Mouse (Mus musculus) embryonic facial prominence, embryonic 15.5 days (tissue): Measurements from ENCODE around the gene Brsk1. TPM values are rescaled to one million over a fixed set of nuclear protein-coding genes. Genes with fewer than 3 reads are reported as not detected.

Experiments
- ATAC-seq: fragments of 200-750 bp; cut with Nextera tagmentation; 2 replicates; pipeline ENCODE4 v1.8.0; 2017; ENCODE audit warnings: low read depth, moderate TSS enrichment; ENCODE audit not compliant: insufficient number of reproducible peaks, low FRiP score, low TSS enrichment
- H3K27ac ChIP-seq: fragments of 300-500 bp; sonication (generic); replicated peaks from 2 replicates; pipeline ENCODE4 v1.5.1; 2015; ENCODE audit warnings: mild to moderate bottlenecking, inconsistent platforms
- H3K27me3 ChIP-seq: fragments of 300-500 bp; sonication (generic); 2 replicates; pipeline ENCODE4 v1.6.1; 2015; ENCODE audit warnings: inconsistent platforms
- H3K36me3 ChIP-seq: fragments of 300-500 bp; sonication (generic); 2 replicates; pipeline ENCODE4 v1.6.1; 2015; ENCODE audit warnings: mild to moderate bottlenecking, inconsistent platforms
- H3K4me1 ChIP-seq: fragments of 300-500 bp; sonication (generic); 2 replicates; pipeline ENCODE4 v1.6.1; 2015; ENCODE audit warnings: inconsistent platforms
- H3K4me2 ChIP-seq: fragments of 300-500 bp; sonication (generic); replicated peaks from 2 replicates; pipeline ENCODE4 v1.6.1; 2015; ENCODE audit warnings: mild to moderate bottlenecking, inconsistent platforms
- H3K4me3 ChIP-seq: fragments of 300-500 bp; sonication (generic); replicated peaks from 2 replicates; pipeline ENCODE4 v1.5.1; 2015; ENCODE audit warnings: mild to moderate bottlenecking, inconsistent platforms
- H3K9ac ChIP-seq: fragments of 300-500 bp; sonication (generic); 2 replicates; pipeline ENCODE4 v1.6.1; 2015; ENCODE audit warnings: inconsistent platforms
- H3K9me3 ChIP-seq: fragments of 300-500 bp; sonication (generic); replicated peaks from 2 replicates; pipeline ENCODE4 v1.6.1; 2016; ENCODE audit warnings: inconsistent platforms
- WGBS: fragments of 180-500 bp; shearing (Covaris S2); methylation state at CpG from one replicate; pipeline ENCODE4 v1.1.7; 2015; 5-methylcytosine and 5-hydroxymethylcytosine counted together
- polyA plus RNA-seq: library from polyadenylated mRNA; unstranded; fragments of >200 nt; fragmentation: Nextera tagmentation; extraction: Ambion mirVana; gene quantifications from 2 replicates; pipeline ENCODE4 v1.2.1, GENCODE M21; 2015

Gene Brsk1
- polyA plus RNA-seq: 1.5 and 2.1 TPM in 2 replicates

DNA sequence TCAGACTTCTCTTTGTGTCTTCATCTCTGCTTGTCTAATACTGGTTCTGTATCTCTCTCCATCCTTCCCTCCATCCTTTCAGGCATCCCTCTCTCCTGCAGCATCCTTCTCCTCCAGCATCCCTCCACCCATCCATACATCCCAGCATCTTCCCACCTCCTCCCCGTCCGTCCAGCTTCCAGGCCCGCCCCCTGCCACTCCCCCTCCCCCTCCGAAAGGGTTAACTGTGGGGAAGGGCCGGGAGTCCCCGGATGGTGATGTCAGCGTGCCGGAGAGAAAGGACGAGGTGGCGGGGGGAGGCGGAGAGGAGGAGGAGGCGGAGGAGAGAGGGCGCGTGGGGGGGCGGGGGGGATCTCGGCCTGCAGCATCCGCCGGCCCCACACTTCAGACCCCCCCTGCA lies at the start of gene Brsk1:
Gene Brsk1 (plus strand): TSS at position 218 of the 400 bp plus-strand sequence.
- H3K4me1 ChIP-seq: peaks cover 14% of the 10 kb centered on the region
- H3K27me3 ChIP-seq: no peaks in the 10 kb centered on the region
- H3K4me2 ChIP-seq: peak within 1 kb of the TSS; percentile 88
- no peaks in the 10 kb centered on the region for H3K9me3 ChIP-seq
- peak; percentile 62; the same call in 1 of the 2 replicates for ATAC-seq
- peaks cover 27% of the 10 kb centered on the region for H3K36me3 ChIP-seq
- peak within 1 kb of the TSS; percentile 90 for H3K27ac ChIP-seq
- peak within 1 kb of the TSS; percentile 77 for H3K4me3 ChIP-seq
- WGBS: 2% methylated on average over 5 of the region's 18 CpGs
- peak within 1 kb of the TSS; percentile 97 for H3K9ac ChIP-seq

DNA sequence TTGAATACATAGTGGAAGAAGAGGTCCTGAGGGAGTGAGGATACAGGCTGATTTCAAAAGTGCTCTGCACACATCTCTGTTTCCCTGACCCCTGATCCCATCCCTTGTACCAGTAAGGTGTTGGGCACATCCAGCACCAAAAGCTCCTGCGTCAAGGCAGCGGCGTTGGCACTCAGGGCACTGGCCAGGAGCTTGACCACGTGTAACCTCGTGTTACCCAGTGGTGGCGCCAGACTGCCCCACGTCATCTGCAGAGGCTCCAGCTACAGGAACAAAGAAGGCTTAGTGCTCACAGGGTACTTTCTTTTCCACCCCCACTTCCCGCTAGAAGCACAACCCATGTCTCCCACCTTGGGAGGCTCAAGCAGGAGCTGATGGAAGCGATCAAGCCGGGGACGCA lies 49.2 kb upstream of the Brsk1 start:
- Histone ChIP-seq H3K4me1 (no peaks in the 10 kb centered on the region), H3K4me3 (no peak overlapping the region), H3K36me3 (peaks cover 82% of the 10 kb centered on the region), H3K27ac (no peak overlapping the region), H3K4me2 (no peak overlapping the region), H3K9ac (no peak overlapping the region), H3K27me3 (no peaks in the 10 kb centered on the region), H3K9me3 (no peaks in the 10 kb centered on the region)
- ATAC-seq: no peak
- WGBS: 79% methylated on average over 11 of the region's 11 CpGs

DNA sequence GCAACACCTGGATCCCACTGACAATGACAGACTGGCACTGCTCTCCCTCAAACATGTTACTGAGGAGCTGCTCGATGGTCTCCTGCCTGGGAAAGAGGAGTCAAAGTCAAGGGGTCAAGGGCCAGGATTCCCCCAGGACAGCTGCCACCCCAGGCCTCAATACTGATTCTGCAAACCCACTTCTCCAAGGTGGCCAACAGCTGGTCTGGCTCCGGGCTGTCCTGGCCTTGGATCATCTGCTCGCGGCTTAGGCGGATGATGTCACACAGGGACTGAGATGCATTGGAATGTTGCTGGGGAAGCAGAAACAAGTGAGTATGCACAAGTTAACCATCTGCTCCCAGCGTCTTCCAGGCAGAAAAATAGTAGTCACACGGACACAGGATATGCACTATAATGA lies 48.4 kb upstream of the Brsk1 start:
- Histone ChIP-seq H3K27me3 (no peaks in the 10 kb centered on the region), H3K4me1 (no peaks in the 10 kb centered on the region), H3K27ac (no peak overlapping the region), H3K4me3 (no peak overlapping the region), H3K9ac (no peak overlapping the region), H3K4me2 (no peak overlapping the region), H3K36me3 (peaks cover 82% of the 10 kb centered on the region), H3K9me3 (no peaks in the 10 kb centered on the region)
- ATAC-seq: no peak
- WGBS: 81% methylated on average over 7 of the region's 7 CpGs

DNA sequence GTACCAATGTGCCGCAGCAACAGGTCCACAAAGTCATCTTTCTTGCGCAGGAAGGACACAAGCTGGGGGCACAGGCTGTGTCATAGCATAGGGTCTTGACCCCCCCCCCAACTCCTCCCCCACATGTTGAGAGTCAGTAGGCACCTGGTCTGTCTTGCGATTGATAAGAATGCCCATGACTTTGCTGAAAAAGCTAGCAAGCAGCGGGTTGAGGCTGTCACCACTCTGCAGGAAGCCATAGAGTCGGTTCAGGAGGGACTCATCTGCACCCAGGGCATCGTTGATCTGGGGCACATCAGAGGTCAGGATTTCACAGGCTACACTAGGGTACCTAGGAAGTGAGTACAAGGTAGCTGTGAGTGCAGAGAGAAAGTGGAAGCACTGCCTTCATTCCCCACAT lies 47.2 kb upstream of the Brsk1 start:
- Histone ChIP-seq H3K27ac (no peak overlapping the region), H3K9me3 (no peaks in the 10 kb centered on the region), H3K4me3 (no peak overlapping the region), H3K27me3 (no peaks in the 10 kb centered on the region), H3K4me1 (no peaks in the 10 kb centered on the region; the same call in 1 of the 2 replicates), H3K36me3 (peaks cover 79% of the 10 kb centered on the region), H3K4me2 (no peak overlapping the region), H3K9ac (no peak overlapping the region)
- ATAC-seq: no peak
- WGBS: 93% methylated on average over 6 of the region's 6 CpGs

DNA sequence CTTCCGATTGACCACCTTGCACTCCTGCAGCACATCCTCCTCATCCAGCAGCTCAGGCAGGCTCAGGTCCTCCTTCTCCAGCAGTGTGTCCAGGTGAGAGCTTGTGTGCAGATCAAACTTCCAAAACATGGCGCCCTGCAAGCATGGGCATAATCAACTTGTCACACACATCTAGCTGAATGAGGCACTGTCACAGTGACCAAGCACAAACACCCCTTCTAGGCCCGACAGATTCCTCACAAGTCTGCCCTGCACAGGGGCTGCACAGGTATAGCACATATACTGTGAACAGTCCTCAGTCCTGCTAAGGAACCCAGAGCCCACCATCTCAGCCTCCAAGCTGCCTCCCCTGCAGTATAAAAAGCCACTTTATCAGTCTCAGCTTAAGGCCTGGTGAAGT lies 43.6 kb upstream of the Brsk1 start:
- no peaks in the 10 kb centered on the region for H3K9me3 ChIP-seq
- 91% methylated on average over 3 of the region's 3 CpGs for WGBS
- no peak overlapping the region for H3K9ac ChIP-seq
- no peak overlapping the region for H3K27ac ChIP-seq
- H3K27me3 ChIP-seq: no peaks in the 10 kb centered on the region
- H3K4me3 ChIP-seq: no peak overlapping the region
- H3K4me1 ChIP-seq: no peaks in the 10 kb centered on the region; the same call in 1 of the 2 replicates
- no peak overlapping the region for H3K4me2 ChIP-seq
- ATAC-seq: peak; percentile 7; the same call in 1 of the 2 replicates
- peaks cover 54% of the 10 kb centered on the region for H3K36me3 ChIP-seq

DNA sequence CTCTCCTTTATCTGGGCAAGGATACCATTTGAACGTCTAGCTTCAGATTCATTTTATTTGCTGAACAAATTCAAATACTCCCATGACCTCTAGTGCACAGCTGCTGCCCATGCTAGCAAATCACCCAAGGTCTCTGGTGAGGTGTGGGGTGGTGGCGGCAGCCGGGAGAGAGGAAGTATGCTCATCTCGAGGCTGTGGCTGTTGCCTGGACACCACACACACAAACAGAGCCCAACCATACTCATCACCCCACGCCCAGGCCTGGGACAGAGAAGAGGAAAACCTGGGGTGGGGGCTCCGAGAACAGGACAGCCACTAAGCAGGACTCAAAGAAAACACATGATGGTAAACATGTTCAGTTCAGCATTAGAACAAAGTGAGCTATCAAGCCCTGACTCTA lies 43.1 kb upstream of the Brsk1 start:
- Histone ChIP-seq H3K9me3 (no peaks in the 10 kb centered on the region), H3K4me2 (no peak overlapping the region), H3K27me3 (no peaks in the 10 kb centered on the region), H3K27ac (no peak overlapping the region), H3K36me3 (peaks cover 52% of the 10 kb centered on the region), H3K4me1 (no peaks in the 10 kb centered on the region; the same call in 1 of the 2 replicates), H3K4me3 (no peak overlapping the region), H3K9ac (no peak overlapping the region)
- no peak for ATAC-seq
- WGBS: 70% methylated on average over 6 of the region's 6 CpGs

DNA sequence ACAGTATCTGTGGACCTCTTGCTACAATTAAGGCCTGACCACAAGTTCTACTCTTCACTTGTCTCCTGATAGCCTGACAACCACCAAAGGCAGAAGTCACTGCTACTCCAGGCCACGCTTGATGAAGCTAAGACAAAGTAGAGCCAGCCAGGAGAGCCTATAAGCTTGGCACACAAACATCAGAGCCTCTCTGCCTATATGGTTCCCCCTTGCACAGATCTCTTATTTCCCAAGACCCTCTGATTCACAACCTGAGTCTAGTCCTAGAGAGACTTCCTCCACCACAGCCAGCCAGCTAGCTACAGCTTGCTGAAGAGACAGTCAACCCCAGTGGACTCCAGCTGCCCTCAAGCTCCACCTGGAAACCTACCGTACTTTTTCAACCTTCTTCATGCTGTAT lies 42.4 kb upstream of the Brsk1 start:
- no peaks in the 10 kb centered on the region for H3K27me3 ChIP-seq
- no peaks in the 10 kb centered on the region for H3K9me3 ChIP-seq
- ATAC-seq: no peak
- H3K27ac ChIP-seq: no peak overlapping the region
- H3K9ac ChIP-seq: no peak overlapping the region
- H3K4me3 ChIP-seq: no peak overlapping the region
- H3K4me2 ChIP-seq: no peak overlapping the region
- 85% methylated on average over 2 of the region's 2 CpGs for WGBS
- H3K4me1 ChIP-seq: no peaks in the 10 kb centered on the region; the same call in 1 of the 2 replicates
- H3K36me3 ChIP-seq: peaks cover 45% of the 10 kb centered on the region

DNA sequence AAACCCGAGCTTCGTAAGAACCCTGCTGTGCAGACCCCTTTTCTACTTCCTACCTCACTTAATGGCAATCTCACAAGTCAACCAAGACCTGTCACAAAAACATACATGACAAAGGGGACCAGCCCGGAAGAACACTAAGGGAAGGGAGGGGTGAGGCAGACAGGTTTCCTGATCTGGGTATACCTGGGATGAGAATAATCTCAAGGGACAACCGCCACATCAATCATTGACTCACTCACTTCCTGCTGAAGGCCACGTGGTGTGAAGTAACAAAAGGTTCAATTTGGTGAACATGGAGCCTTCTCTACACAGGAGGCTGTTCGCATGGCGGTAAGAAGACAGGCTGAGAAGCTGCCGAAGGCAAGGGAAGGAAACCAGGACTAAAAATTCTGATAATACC lies 38.8 kb upstream of the Brsk1 start:
- Histone ChIP-seq H3K27ac (no peak overlapping the region), H3K4me2 (no peak overlapping the region), H3K9ac (no peak overlapping the region), H3K4me3 (no peak overlapping the region), H3K9me3 (no peaks in the 10 kb centered on the region), H3K4me1 (peaks cover 18% of the 10 kb centered on the region; the same call in 1 of the 2 replicates), H3K36me3 (peaks cover 13% of the 10 kb centered on the region; the same call in 1 of the 2 replicates), H3K27me3 (no peaks in the 10 kb centered on the region)
- 88% methylated on average over 8 of the region's 8 CpGs for WGBS
- ATAC-seq: no peak

DNA sequence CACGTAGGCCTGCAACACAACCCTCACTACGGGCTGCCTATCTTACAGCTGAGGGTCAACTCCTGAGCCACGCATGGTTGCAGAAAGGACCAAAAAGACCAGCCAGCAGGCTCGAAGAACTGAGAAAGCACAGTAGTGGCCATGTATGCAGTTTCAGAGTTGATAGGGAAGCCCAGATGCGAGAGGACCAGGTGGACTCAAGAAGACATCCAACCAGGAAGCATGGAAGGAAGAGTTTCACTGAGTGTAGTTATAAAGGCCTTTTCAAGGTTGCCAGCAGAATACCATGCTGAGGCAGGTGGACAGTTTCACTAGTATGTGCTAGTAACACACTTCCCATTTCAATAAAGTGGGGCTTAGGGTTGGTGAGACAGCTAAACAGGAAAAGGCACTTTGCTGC lies 37.7 kb upstream of the Brsk1 start:
- Histone ChIP-seq H3K27ac (no peak overlapping the region), H3K4me2 (no peak overlapping the region), H3K4me1 (peaks cover 30% of the 10 kb centered on the region), H3K9me3 (no peaks in the 10 kb centered on the region), H3K9ac (no peak overlapping the region), H3K27me3 (no peaks in the 10 kb centered on the region), H3K4me3 (no peak overlapping the region), H3K36me3 (peaks cover 9% of the 10 kb centered on the region; the same call in 1 of the 2 replicates)
- WGBS: 89% methylated on average over 5 of the region's 5 CpGs
- no peak for ATAC-seq

DNA sequence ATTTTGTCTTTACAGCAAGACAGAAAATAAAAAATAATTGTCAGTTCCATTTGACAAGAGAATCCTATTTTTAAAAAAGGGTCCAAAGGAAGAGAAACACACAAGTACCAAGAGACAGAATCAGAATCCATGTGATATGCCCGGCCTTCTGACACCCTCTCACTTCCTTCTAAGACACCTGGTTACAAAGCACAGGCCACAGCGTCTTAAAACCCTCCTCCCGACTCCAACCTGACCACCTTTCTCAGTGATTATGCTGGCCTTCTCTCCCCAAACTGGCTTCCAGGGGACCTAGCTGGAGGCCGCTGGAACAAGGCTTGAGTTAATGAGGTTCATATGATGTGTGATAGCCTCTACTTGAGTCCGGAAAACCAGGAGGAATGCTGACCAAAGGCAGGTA lies 37.1 kb upstream of the Brsk1 start:
- WGBS: 62% methylated on average over 5 of the region's 5 CpGs
- H3K9ac ChIP-seq: no peak overlapping the region
- no peak overlapping the region for H3K4me3 ChIP-seq
- no peaks in the 10 kb centered on the region for H3K27me3 ChIP-seq
- H3K4me1 ChIP-seq: peaks cover 33% of the 10 kb centered on the region
- no peaks in the 10 kb centered on the region for H3K9me3 ChIP-seq
- no peak overlapping the region for H3K4me2 ChIP-seq
- peaks cover 9% of the 10 kb centered on the region; the same call in 1 of the 2 replicates for H3K36me3 ChIP-seq
- no peak for ATAC-seq
- H3K27ac ChIP-seq: no peak overlapping the region; the same call in 1 of the 2 replicates

DNA sequence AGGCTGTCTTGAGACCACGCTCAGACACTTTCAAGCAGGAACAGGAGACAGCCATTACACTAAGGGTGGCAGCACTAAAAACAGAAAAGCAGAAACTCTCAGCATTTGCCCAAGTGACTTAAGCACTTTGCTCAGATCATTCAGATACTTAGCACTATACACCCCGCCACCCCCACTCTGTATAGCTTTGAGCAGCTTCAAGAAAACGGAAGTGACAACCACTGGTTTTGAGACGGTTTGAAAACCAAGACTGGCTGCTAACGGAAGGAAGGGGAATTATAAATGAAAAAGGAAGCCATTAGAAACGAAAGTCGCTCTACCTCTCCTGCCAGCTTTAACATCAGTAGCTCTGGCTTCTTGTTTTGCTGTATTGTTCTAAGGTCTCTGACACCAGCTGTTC lies 36.6 kb upstream of the Brsk1 start:
- H3K27me3 ChIP-seq: no peaks in the 10 kb centered on the region
- peaks cover 9% of the 10 kb centered on the region; the same call in 1 of the 2 replicates for H3K36me3 ChIP-seq
- 71% methylated on average over 7 of the region's 7 CpGs for WGBS
- no peak overlapping the region for H3K4me3 ChIP-seq
- no peak for ATAC-seq
- H3K9me3 ChIP-seq: no peaks in the 10 kb centered on the region
- no peak overlapping the region for H3K4me2 ChIP-seq
- H3K27ac ChIP-seq: no peak overlapping the region; the same call in 1 of the 2 replicates
- H3K4me1 ChIP-seq: peaks cover 33% of the 10 kb centered on the region
- no peak overlapping the region for H3K9ac ChIP-seq

DNA sequence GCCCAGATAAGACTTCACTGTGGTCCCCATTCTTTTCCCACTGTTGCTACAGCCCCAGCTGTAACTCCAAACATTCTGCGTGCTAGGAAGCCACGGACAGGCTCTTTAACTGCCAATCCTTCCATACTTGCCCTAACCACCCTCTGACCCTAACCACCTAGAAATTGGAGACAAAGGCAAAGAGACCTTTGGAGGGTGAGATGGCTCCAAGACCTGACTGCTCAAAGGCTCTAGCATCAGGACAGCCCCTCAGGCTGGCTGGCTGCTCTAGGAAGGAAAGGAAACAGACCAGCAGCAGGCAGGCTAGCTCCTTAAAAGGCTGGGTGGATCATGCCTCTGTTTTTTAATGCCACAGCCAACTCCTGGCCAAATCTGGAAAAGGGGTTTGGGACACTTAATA lies 36.2 kb upstream of the Brsk1 start:
- Histone ChIP-seq H3K36me3 (peaks cover 9% of the 10 kb centered on the region; the same call in 1 of the 2 replicates), H3K4me1 (peaks cover 33% of the 10 kb centered on the region), H3K27me3 (no peaks in the 10 kb centered on the region), H3K4me2 (no peak overlapping the region), H3K9ac (no peak overlapping the region), H3K27ac (0 out of 2 replicates have a peak overlapping the region, but pooled peaks have one; percentile 40), H3K4me3 (no peak overlapping the region), H3K9me3 (no peaks in the 10 kb centered on the region)
- no peak for ATAC-seq
- WGBS: 82% methylated on average over 2 of the region's 2 CpGs
